Mouse (Mus musculus) thymus, postnatal 0 days (tissue): ENCODE measurements around the gene Scg3. TPM values are rescaled to one million over a fixed set of nuclear protein-coding genes. Genes with fewer than 3 reads are reported as not detected.
"Not testable (repeated sequence)": the region's sequence is repeated elsewhere in the genome, so short reads cannot be mapped to it uniquely, and the experiment has no call there.

Experiments
- DNase-seq: peaks from one replicate; pipeline ENCODE4 v3.0.0-alpha.2; 2015; ENCODE audit warnings: low spot score
- polyA plus RNA-seq: library from polyadenylated mRNA; unstranded; fragments of >200 nt; fragmentation: Nextera tagmentation; extraction: Ambion mirVana; gene quantifications from 2 replicates; pipeline ENCODE4 v1.2.1, GENCODE M21; 2015

The Scg3 gene
- polyA plus RNA-seq, 1 experiment from 2014 or later: 0.27 TPM

DNA sequence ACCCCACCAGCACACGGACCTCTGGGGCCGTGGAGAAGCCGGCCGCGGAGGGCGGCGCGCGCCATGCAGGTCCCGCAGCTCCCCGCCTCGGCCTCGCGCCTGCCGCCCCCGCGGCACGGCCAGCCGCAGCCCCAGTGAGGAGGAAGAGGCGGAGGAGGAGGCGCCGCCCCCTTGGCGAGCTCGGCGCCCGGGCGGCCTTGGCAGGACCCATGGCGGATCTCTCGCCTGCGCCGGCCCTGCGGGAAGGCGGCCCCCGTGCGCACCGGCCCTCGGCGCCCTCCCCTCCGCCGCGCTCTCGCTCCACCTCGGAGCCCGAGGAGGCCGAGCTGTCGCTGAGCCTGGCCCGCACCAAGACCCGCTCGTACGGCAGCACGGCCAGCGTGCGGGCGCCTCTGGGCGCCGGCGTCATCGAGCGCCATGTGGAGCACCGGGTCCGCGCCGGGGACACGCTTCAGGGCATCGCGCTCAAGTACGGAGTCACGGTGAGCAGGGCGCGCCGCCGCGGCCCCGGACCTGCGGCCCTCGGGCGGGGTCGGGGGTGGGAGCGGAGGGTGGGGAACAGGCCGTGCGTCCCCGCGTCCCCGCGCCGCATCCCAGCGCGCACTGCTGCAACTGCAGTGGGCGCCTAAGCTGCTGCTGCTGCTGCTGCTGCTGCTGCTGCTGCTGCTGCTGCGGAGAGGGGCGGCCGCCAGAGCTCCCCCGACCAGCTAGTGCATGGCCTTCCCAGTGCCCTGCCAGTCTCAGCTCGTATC, 58.1 kb downstream of the Scg3 start, which contains the start of gene Lysmd2:
Gene Lysmd2 (plus strand): TSS at position 186 of the 752 bp plus-strand sequence.
- DNase-seq: peak; percentile 34

DNA sequence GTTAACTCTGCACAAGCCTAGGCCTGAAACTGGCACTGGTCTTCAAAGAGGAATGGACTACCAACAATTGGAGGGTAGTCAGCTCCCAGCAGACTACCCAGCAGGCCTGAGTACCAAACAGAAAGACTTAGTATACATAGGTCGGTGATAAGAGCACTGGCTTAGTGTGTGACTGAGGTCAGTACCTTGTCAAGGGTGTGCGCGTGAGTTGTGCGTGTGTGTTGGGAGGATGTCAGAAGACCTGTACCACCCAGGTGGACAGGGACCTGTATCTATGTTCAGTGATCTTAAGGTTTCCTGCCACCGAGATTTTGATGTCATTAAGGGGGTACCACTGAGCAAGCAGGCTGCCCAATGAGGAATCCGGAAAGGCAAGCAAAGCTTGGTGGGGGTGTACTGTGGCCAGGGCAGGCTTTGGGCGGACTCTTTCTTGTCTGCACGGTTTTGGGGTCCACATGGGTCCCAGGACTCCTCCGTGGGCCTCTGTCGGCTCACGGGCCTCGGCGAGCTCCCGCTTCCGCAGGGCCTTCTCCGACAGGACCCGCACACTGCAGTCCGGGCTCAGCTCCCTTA, 58.8 kb downstream of the Scg3 start:
- no peak for DNase-seq

GRCm38 (mm10) chr9:75621428-75621827, 62.4 kb downstream of the Scg3 start:
- DNase-seq: no peak

DNA sequence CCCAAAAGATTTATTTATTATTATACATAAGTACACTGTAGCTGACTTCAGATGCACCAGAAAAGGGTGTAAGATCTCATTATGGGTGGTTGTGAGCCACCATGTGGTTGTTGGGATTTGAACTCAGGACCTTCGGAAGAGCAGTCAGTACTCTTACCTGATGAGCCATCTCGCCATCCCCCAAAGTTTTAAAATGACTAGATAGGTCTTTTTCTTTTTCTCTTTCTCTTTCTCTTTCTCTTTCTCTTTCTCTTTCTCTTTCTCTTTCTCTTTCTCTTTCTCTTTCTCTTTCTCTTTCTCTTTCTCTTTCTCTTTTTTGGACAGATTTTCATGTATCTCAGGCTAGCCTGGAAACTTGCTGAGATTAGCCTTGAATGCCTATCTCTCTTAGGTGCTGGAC, 64.1 kb downstream of the Scg3 start:
- DNase-seq: not testable (repeated sequence)

- no peak for DNase-seq
Observed at GRCm38 (mm10) chr9:75618836-75619400, 64.9 kb downstream of the Scg3 start.

DNA sequence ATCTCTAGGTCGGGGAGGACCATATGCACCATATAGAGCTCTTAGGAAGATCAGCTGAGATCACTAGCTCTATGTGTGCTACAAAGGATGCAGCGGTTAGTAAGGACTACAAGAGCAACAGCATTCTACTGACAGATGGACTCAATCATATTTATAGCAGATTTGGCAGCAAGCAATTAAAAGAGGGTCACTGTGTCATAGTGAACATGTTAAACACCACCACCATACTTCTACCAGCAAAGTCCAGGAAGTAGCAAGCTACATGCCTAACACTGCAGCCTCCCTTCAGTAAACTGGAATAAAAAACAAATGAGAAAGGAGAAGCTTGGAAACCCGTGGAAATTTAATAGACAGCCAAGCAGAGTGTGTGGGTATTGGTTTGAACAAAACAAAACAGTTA, 67.3 kb downstream of the Scg3 start:
- DNase-seq: no peak

GRCm38 (mm10) chr9:75610571-75611493, 73.0 kb downstream of the Scg3 start, which contains the start of gene Tmod2:
Gene Tmod2 (minus strand): TSS chr9:75611325.
- no peak for DNase-seq

DNA sequence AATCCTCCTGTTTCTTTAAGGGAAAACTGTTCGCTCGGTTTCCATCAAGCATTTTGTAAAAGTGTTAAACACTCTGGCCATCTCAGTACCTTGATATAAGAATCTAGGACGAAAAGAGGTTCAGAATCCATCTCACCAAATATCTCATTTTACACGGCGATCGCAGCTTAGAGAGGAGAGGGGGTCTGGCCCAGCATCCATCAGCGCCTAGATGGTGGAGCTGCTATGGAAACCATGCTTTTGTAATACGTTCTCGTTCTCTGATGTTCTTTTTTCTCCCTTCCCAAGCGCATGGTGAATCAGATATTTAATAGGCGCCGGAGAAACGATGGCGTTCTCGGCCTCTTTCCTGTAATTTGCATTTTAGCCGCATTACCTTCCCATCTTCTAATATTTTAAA, 73.9 kb downstream of the Scg3 start:
- DNase-seq: no peak

DNA sequence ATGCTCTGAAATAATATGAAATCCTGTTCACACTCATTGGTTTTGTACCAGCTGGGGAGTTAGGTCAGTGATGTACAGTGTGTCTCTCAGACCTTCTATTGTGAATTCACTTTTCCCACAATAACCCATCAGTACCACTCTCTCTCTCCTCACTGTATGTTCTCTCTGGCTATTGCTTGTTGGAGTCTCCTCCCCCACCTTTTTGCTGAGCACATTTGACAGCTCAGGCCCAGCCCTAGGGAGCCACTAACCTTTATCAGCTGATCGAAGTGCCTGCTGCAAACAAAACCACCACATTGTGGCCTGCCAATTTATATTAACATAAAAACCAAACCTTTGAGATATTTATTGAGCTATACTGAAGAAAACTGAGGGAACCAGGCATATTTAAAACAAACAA, 74.4 kb downstream of the Scg3 start:
- no peak for DNase-seq

- no peak for DNase-seq
Observed at GRCm38 (mm10) chr9:75607496-75607895, 76.4 kb downstream of the Scg3 start.

DNA sequence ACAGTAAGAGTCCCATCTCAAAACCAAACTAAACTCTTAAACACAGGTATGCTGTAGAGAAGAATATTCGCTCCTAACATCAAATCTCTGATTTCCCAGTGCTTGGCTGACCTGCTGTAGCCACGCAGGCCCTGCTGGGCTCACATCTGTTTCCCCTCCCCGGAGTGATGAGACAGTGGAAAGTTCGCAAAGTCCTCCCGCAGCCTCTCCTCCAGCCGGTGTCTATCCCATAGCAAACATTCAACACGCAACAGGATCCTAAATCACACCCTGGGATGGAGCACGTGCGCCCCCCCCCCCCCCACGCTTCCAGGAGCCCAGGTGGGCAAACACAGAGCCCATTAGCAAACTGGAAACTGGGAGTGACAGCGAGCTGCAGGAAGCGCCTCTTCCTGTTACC, 82.3 kb downstream of the Scg3 start:
- no peak for DNase-seq

GRCm38 (mm10) chr9:75600166-75600934, 83.5 kb downstream of the Scg3 start:
- no peak for DNase-seq

- no peak for DNase-seq
Observed at GRCm38 (mm10) chr9:75599191-75599841, 84.5 kb downstream of the Scg3 start.

DNA sequence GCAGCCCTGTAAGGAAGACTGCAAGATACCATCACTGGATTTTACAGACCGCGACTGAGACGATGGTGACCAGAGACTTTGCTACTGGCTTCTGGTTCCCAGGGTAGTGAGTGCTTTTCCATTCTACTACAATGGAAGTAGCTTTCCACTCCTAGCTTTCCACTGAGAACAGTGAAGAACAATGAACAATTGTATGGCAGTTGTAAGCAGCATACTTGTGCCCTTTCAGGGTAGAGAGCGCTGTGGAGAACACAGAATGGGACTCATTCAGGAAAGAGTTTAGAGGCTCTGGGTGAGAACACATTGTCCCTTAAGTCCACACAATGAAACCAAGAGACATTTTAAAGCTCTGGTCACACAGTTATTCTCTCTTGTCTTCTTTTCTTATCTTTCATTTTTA, 86.3 kb downstream of the Scg3 start:
- no peak for DNase-seq

GRCm38 (mm10) chr9:75597036-75597435, 86.8 kb downstream of the Scg3 start:
- no peak for DNase-seq

DNA sequence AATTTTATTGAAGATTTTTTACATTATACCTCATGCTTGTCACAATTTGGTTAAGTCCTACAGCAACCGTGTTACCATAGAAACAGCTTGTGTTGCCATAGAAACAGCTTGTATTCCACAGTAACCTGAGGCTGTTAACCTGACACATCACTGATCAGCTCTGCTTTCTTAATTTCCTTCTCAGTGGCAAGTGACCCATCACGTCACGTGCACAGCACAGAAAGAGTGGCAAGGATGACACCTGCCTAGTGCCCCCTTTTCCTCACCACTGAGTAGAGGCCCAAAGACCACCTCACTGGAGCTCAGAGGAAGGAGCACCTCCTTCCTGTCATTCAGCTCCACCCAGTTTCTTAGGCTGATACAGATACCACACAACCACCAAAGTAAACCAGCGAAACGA, 90.4 kb downstream of the Scg3 start:
- DNase-seq: no peak
